Mouse (Mus musculus) activated CD4-positive, CD25-positive, alpha-beta regulatory T cell, adult 4 months (primary cell): ENCODE results near the gene Zfyve28. TPM values are rescaled to one million over a fixed set of nuclear protein-coding genes. Genes with fewer than 3 reads are reported as not detected.
A peak's percentile ranks its signal among the peaks of the same experiment; 100 is the strongest.

ENCODE experiments used
- ATAC-seq: one replicate; pipeline ENCODE4 v1.8.0; 2017
- polyA plus RNA-seq, 2 experiments: library from polyadenylated mRNA; unstranded; fragments of 100-300 nt; shearing (Covaris generic); gene quantifications; one replicate each; pipeline ENCODE4 v1.2.1; 2017

Zfyve28 gene
- polyA plus RNA-seq, 2 experiments from 2014 or later: 3.4 TPM

- ATAC-seq: no peak
Observed at GRCm38 (mm10) chr5:34202006-34202405, 86.2 kb downstream of the Zfyve28 start.

GRCm38 (mm10) chr5:34201396-34201795 is 86.9 kb downstream of the Zfyve28 start:
- ATAC-seq: no peak

- no peak for ATAC-seq
Observed at GRCm38 (mm10) chr5:34198615-34199014, 89.6 kb downstream of the Zfyve28 start.

- no peak for ATAC-seq
Observed at GRCm38 (mm10) chr5:34197243-34197642, 91.0 kb downstream of the Zfyve28 start.

GRCm38 (mm10) chr5:34196423-34196822 is 91.8 kb downstream of the Zfyve28 start:
- peak; percentile 95 for ATAC-seq

GRCm38 (mm10) chr5:34195786-34196185 is 92.5 kb downstream of the Zfyve28 start:
- ATAC-seq: no peak

GRCm38 (mm10) chr5:34194975-34195662 is 93.1 kb downstream of the Zfyve28 start:
- ATAC-seq: no peak

- ATAC-seq: no peak
Observed at GRCm38 (mm10) chr5:34194426-34194825, 93.8 kb downstream of the Zfyve28 start.

GRCm38 (mm10) chr5:34191843-34192242 is 96.4 kb downstream of the Zfyve28 start:
- no peak for ATAC-seq

- no peak for ATAC-seq
Observed at GRCm38 (mm10) chr5:34191021-34191420, 97.2 kb downstream of the Zfyve28 start.

- no peak for ATAC-seq
Observed at GRCm38 (mm10) chr5:34189521-34189920, 98.7 kb downstream of the Zfyve28 start.

GRCm38 (mm10) chr5:34188856-34189255 is 99.4 kb downstream of the Zfyve28 start:
- no peak for ATAC-seq

- peak; percentile 93 for ATAC-seq
Observed at GRCm38 (mm10) chr5:34187601-34188316, 100.5 kb downstream of the Zfyve28 start, which contains the start of gene Mxd4. Gene Mxd4, minus strand, starts transcription at chr5:34187720.

GRCm38 (mm10) chr5:34186961-34187391 is 101.3 kb downstream of the Zfyve28 start:
- no peak for ATAC-seq

GRCm38 (mm10) chr5:34186391-34186790 is 101.9 kb downstream of the Zfyve28 start:
- no peak for ATAC-seq

- ATAC-seq: no peak
Observed at GRCm38 (mm10) chr5:34185791-34186190, 102.5 kb downstream of the Zfyve28 start.

- no peak for ATAC-seq
Observed at GRCm38 (mm10) chr5:34185051-34185580, 103.1 kb downstream of the Zfyve28 start.

- no peak for ATAC-seq
Observed at GRCm38 (mm10) chr5:34183976-34184375, 104.3 kb downstream of the Zfyve28 start.

GRCm38 (mm10) chr5:34183156-34183880 is 104.9 kb downstream of the Zfyve28 start:
- ATAC-seq: no peak

GRCm38 (mm10) chr5:34182486-34182885 is 105.8 kb downstream of the Zfyve28 start:
- no peak for ATAC-seq

GRCm38 (mm10) chr5:34177821-34178220 is 110.4 kb downstream of the Zfyve28 start:
- no peak for ATAC-seq

- ATAC-seq: no peak
Observed at GRCm38 (mm10) chr5:34177091-34177490, 111.2 kb downstream of the Zfyve28 start.

GRCm38 (mm10) chr5:34176691-34177090 is 111.6 kb downstream of the Zfyve28 start:
- no peak for ATAC-seq
